Mouse (Mus musculus) spleen, adult 18-20 months (tissue): Measurements from ENCODE around the gene Rab26.

ENCODE experiments used
- DNase-seq, 2 experiments: peaks; one replicate each; pipeline ENCODE4 v3.0.0; 2022; ENCODE audit warnings: mixed read lengths in 2 of 2

The Rab26 gene

DNA sequence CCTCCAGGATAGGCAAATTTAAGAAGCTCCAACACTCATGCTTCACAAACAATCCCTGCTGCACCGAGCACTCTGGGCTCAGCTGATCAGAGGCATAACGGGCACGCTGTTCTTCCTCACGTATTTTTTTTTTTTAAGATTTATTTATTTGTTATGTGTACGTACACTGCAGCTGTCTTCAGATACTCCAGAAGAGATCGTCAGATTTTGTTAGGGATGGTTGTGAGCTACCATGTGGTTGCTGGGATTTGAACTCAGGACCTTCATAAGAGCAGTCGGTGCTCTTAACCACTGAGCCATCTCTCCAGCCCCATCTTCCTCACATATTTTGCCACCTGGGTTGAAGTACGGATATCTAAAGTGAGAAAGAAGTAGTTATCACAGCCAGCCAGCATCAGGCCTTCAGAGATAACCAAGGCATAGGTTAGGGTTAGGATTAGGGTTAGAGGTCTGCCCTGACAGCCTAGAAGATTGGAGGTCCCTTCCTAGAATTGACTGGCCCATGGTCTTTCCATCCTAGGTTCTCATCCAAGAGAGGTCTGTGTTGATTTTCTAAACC is at the start of gene Rab26:
Gene Rab26, minus strand, starts transcription at position 51 of the 559 bp plus-strand sequence.
- no peak for DNase-seq

DNA sequence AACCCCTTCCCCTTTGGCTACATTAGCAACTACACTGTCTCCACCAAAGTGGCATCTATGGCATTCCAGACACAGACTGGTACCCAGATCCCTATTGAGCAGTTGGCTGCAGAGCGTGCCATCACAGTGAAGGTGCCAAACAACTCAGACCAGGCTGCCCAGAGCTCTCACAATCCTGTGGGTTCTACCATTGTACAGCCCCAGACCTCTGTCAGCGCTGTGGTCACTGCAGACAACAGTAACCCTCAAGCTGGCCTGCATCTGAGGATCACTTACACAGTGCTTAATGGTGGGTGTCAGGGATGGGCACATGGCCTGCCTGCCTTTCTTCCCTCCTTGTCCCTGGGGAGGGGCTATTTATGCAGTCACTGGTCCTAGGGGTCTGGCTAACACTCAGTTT is 46.3 kb upstream of the Rab26 start:
- DNase-seq, result no peak

- no peak for DNase-seq
Observed at GRCm38 (mm10) chr17:24579532-24579931, 45.5 kb upstream of the Rab26 start.

DNA sequence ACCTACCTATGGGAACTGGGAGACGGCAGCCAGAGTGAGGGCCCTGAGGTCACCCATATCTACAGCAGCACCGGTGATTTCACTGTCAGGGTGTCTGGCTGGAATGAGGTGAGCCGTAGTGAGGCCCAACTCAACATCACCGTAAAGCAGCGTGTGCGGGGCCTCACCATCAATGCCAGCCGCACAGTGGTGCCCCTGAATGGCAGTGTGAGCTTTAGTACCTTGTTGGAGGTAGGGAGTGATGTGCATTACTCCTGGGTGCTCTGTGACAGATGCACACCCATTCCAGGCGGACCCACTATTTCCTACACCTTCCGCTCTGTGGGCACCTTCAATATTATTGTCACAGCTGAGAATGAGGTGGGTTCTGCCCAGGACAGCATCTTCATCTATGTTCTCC is 39.8 kb upstream of the Rab26 start:
- no peak for DNase-seq

- DNase-seq, result no peak
Observed at GRCm38 (mm10) chr17:24572651-24573245, 38.7 kb upstream of the Rab26 start.

GRCm38 (mm10) chr17:24569837-24570236 is 35.8 kb upstream of the Rab26 start:
- no peak for DNase-seq

GRCm38 (mm10) chr17:24567034-24567779 is 33.2 kb upstream of the Rab26 start:
- DNase-seq, result no peak

DNA sequence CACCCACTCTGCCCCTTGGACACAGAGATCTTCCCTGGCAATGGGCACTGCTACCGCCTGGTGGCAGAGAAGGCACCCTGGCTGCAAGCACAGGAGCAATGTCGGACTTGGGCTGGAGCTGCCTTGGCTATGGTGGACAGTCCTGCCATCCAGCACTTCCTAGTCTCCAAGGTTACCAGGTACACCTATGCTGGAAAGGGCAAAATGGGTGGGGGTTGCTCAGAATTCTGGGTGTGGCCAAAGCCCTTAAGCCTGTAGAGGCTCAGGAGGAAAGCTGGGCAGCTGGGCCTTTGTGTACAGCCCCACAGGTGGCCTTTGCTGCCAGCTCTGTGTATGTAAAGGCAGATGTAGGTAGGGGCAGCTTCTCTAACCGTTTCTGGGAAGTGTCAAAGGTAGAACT is 31.8 kb upstream of the Rab26 start:
- no peak for DNase-seq

DNA sequence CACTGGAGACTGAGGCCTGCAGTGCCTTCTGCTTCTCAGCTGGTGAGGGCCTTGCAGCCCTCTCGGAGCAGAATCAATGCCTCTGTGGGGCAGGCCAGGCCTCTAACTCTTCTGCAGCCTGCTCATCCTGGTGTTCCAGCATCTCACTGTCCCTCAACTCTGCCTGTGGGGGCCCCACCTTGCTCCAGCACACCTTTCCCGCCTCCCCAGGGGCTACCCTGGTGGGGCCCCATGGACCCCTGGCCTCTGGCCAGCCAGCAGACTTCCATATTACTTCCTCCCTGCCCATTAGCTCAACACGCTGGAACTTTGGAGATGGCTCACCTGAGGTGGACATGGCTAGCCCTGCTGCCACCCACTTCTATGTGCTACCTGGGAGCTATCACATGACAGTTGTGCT is 31.1 kb upstream of the Rab26 start:
- no peak for DNase-seq

DNA sequence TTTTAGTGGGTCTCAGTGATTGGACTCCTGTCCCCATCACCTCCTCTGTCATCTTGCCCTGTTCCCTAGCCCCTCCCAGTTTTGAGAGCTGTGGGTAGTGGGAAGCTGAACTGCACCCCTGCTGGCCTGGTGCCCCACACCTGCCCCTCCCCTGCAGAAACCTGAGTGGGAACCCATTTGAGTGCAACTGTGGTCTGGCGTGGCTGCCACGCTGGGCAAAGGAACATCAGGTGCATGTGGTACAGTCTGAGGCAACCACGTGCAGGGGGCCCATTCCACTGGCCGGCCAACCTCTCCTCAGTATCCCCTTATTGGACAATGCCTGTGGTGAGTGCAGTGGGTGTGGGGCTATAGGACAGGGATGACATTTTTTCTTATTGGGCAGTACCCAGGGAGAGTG is 30.4 kb upstream of the Rab26 start:
- no peak for DNase-seq

- DNase-seq, result no peak
Observed at GRCm38 (mm10) chr17:24563638-24564037, 29.6 kb upstream of the Rab26 start.

DNA sequence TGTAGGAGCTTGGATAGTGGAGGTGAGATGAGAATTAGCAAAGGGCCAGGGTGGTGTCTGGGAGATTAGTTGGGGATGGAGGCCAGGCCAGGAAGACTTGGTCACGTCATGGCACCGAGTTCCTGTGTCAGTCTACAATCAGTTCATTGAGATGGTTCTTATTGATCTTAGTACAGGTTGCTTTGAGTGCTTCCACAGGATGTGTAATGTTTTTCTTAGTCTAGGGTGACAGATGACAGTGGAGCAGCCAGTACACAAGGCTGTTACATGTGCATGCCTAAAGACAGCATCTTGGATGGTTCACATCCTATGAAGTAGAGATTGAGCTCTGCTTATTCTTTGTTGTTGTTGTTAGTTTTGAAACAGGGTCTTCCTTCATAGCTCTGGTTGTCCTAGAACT is 27.6 kb upstream of the Rab26 start:
- no peak for DNase-seq

- DNase-seq, result no peak
Observed at GRCm38 (mm10) chr17:24560301-24561028, 26.5 kb upstream of the Rab26 start.

- no peak for DNase-seq
Observed at GRCm38 (mm10) chr17:24559146-24559545, 25.1 kb upstream of the Rab26 start.

DNA sequence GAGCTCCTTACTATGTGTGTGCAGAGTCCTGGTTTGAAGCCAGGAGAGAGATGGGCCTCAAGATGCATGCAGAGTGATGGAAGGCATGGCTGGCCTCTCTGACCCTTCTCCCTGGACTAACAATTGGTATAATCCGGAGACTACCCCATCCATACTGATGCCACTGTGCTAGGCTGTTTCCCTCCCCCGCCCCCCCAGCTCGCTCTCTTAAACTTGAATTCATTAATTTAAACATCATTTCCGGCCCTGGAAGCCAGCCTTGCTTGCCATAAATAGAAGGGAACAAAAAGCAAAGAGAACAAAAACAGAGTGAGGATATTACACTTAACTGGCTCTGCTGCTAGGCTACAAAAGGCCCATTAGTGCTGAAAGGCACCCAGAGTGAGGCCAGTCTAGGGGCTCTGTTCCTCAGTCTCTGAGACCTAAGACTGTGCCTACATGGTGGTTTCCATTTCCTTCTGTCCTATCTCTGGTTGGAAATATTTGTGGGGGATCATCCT is 24.6 kb upstream of the Rab26 start:
- no peak for DNase-seq

GRCm38 (mm10) chr17:24557091-24557490 is 23.1 kb upstream of the Rab26 start:
- DNase-seq, result no peak

DNA sequence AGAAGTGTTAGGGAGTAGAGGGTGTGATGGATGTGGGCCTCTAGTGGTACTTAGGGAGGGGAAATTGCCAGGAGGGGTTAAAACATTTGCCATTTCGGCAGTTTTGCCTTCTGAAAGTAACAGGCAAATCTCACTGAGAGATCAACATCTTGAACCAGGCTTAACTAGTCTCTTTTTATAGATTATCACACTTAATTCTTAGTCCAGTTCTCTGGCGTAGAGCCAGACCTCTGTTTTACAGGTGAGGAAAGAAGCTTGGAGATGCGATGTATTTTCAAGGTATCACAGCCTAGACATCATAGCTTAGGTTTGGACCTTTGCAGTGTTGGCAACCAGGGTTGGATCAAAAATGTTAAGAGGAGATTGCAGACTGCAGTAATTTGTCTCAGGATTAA is 17.0 kb upstream of the Rab26 start:
- no peak for DNase-seq

GRCm38 (mm10) chr17:24550416-24551049 is 16.5 kb upstream of the Rab26 start:
- DNase-seq, result peak; percentile 61 to 67

DNA sequence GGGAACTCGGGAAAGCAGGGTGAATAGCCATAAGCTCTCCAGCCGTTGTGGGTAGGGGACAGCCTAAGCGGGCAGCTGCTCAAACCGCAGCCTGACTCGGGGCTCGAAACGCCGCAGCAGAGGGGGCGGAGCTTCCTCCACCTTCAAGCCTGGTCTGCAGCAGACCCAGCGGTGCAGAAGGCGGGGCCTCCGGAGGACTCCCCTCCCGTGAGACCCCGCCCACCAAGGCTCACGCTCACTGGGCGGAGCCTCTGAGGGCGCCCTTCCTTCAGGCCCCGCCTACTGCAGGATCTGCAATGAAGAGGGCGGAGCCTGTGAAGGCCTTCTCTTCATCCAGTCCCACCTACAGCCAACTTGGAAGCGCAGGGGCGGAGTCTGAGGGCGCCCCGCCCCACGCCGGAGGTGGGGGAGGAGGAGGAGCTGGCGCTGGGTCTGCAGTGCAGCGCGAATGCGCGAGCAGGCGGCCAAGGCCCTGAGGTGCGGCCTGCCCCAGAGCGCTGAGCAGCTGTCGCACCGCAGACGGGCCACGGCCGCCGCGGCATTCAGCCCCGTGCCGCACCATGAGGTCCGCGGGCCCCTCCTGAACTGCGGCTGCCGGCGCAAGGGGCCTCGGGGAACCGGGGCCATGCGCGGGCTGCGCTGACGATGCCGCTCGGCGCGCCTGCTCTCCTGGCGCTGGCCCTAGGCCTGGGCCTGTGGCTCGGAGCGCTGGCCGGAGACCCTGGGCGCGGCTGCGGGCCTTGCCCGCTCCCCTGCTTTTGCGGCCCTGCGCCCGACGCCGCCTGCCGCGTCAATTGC is 15.8 kb upstream of the Rab26 start, which contains the start of gene Pkd1:
Gene Pkd1, plus strand, starts transcription at position 217 of the 798 bp plus-strand sequence.
- DNase-seq, result peak; percentile 99 to 100

GRCm38 (mm10) chr17:24548921-24549617 is 15.1 kb upstream of the Rab26 start:
- peak; percentile 35 to 54 for DNase-seq

GRCm38 (mm10) chr17:24548435-24548834 is 14.4 kb upstream of the Rab26 start:
- DNase-seq, result peak in 1 of 2 experiments; percentile 47
